9 mouse cellular contexts compared by ENCODE assay signal in the genomic region with DNA sequence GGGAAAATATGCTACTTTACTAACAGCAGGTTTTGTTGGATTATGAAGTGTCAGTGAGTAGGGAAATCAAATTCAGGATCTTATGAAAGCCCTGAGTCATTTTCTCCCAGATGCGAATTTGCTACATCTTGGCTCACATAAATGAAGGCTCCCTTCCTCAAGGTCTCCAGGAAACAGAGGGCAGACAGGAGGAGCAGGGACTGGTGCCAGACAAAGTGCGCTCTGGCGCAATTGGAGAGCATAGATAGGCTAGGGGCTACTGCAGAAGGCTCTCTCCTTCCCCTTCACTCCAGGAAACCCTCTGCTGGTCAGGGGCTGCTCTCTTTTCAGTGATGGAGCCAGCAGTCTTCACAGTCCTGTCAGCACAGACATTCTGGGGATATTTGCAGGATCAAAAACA.
DNase-seq lines count a peak whose midpoint lies in the region; ATAC-seq and TF ChIP-seq lines count a peak whose summit lies in the region.
"Had no signal": no experiment of that assay in that cellular context is flagged by ENCODE, and none has a peak within 500 bp of the region (broad histone marks: within the 10 kb centered on the region; RNA-seq: fewer than 3 reads in every experiment).

No protein-coding gene starts in this region.

- peaks cover 7% of the 10 kb centered on the region for H3K4me1 ChIP-seq in midbrain, embryonic 11.5 days (ENCODE audit: control insufficient read depth, insufficient read depth, low read length)
- peaks cover 19% of the 10 kb centered on the region for H3K4me1 ChIP-seq in midbrain, embryonic 15.5 days
- 0 out of 2 replicates have a peak, but pooled peaks cover 2% of the 10 kb centered on the region for H3K4me1 ChIP-seq in stomach, postnatal 0 days (replicated peaks; ENCODE audit: control insufficient read depth, insufficient read depth)
- H3K4me1 ChIP-seq in hindbrain, embryonic 12.5 days, result peaks cover 18% of the 10 kb centered on the region

- no peaks in the 10 kb centered on the region; the same call in 1 of the 2 replicates for H3K27me3 ChIP-seq in midbrain, embryonic 11.5 days (ENCODE audit: control insufficient read depth, insufficient read depth, low read length)
- H3K27me3 ChIP-seq in midbrain, embryonic 15.5 days (replicated peaks), result no peaks in the 10 kb centered on the region
- no peaks in the 10 kb centered on the region for H3K27me3 ChIP-seq in stomach, postnatal 0 days (ENCODE audit: control insufficient read depth, insufficient read depth, low read length)
- peaks cover 20% of the 10 kb centered on the region; the same call in 1 of the 2 replicates for H3K27me3 ChIP-seq in hindbrain, embryonic 12.5 days

- H3K27ac ChIP-seq in midbrain, embryonic 11.5 days (ENCODE audit: low read depth, low read length), result no peak overlapping the region
- H3K27ac ChIP-seq in midbrain, embryonic 15.5 days, result no peak overlapping the region
- H3K27ac ChIP-seq in stomach, postnatal 0 days (replicated peaks), result peak overlapping the region; percentile 95
- no peak overlapping the region for H3K27ac ChIP-seq in hindbrain, embryonic 12.5 days

- no peak overlapping the region for H3K4me3 ChIP-seq in midbrain, embryonic 11.5 days (ENCODE audit: low read depth, low read length)
- no peak overlapping the region for H3K4me3 ChIP-seq in midbrain, embryonic 15.5 days
- no peak overlapping the region for H3K4me3 ChIP-seq in stomach, postnatal 0 days (ENCODE audit: low read depth, low read length)
- H3K4me3 ChIP-seq in hindbrain, embryonic 12.5 days, result no peak overlapping the region

- ATAC-seq in midbrain, embryonic 11.5 days (ENCODE audit: low FRiP score), result no peak
- ATAC-seq in midbrain, embryonic 15.5 days (replicated peaks), result no peak
- no peak for ATAC-seq in stomach, postnatal 0 days (ENCODE audit: low FRiP score, low TSS enrichment)
- ATAC-seq in hindbrain, embryonic 12.5 days (ENCODE audit: low FRiP score), result no peak
- ATAC-seq: activated CD4-positive, CD25-positive, alpha-beta regulatory T cell, adult 4 months had no signal

- H3K4me2 ChIP-seq in midbrain, embryonic 11.5 days, result no peak overlapping the region
- no peak overlapping the region for H3K4me2 ChIP-seq in midbrain, embryonic 15.5 days
- no peak overlapping the region for H3K4me2 ChIP-seq in stomach, postnatal 0 days (replicated peaks; ENCODE audit: low read depth)
- H3K4me2 ChIP-seq in hindbrain, embryonic 12.5 days (replicated peaks), result no peak overlapping the region

- no peak for TF ChIP-seq CTCF in stomach, postnatal 0 days (IDR thresholded peaks at IDR 0.05; ENCODE audit: low read depth)

- no peaks in the 10 kb centered on the region for H3K36me3 ChIP-seq in midbrain, embryonic 11.5 days (ENCODE audit: control insufficient read depth, insufficient read depth, low read length)
- no peaks in the 10 kb centered on the region for H3K36me3 ChIP-seq in midbrain, embryonic 15.5 days (replicated peaks)
- H3K36me3 ChIP-seq in stomach, postnatal 0 days (ENCODE audit: control insufficient read depth, insufficient read depth, low read length), result no peaks in the 10 kb centered on the region
- H3K36me3 ChIP-seq in hindbrain, embryonic 12.5 days, result no peaks in the 10 kb centered on the region

- no peak for TF ChIP-seq EP300 in stomach, postnatal 0 days (optimal IDR thresholded peaks at IDR 0.05)

- H3K9me3 ChIP-seq in midbrain, embryonic 11.5 days (ENCODE audit: control insufficient read depth, low read length), result no peaks in the 10 kb centered on the region
- no peaks in the 10 kb centered on the region for H3K9me3 ChIP-seq in midbrain, embryonic 15.5 days
- no peaks in the 10 kb centered on the region for H3K9me3 ChIP-seq in stomach, postnatal 0 days (ENCODE audit: control insufficient read depth, low read length)
- H3K9me3 ChIP-seq in hindbrain, embryonic 12.5 days (replicated peaks), result no peaks in the 10 kb centered on the region; the same call in 1 of the 2 replicates

- peak; percentile 62 to 90 for DNase-seq in adrenal gland, adult (ENCODE audit: inconsistent age in 2 of 2, low spot score in 1 of 2)
- no peak for DNase-seq in adrenal gland, postnatal 4 days (ENCODE audit: low spot score in 2 of 2)
- DNase-seq in midbrain, embryonic 11.5 days (ENCODE audit: low spot score, missing footprints), result peak; percentile 56
- peak; percentile 50 to 55 for DNase-seq in kidney, postnatal 36 days
- DNase-seq in stomach, postnatal 0 days (ENCODE audit: low spot score), result no peak
- no peak for DNase-seq in spleen, adult 12 weeks (ENCODE audit: low spot score)

- no peak overlapping the region for H3K9ac ChIP-seq in midbrain, embryonic 11.5 days (ENCODE audit: low read length)
- H3K9ac ChIP-seq in midbrain, embryonic 15.5 days, result no peak overlapping the region
- 0 out of 2 replicates have a peak overlapping the region, but pooled peaks have one; percentile 47 for H3K9ac ChIP-seq in stomach, postnatal 0 days (ENCODE audit: low read length)
- H3K9ac ChIP-seq in hindbrain, embryonic 12.5 days, result no peak overlapping the region

- 44% methylated on average over 3 of the region's 3 CpGs for WGBS in midbrain, embryonic 11.5 days
- 51% methylated on average over 3 of the region's 3 CpGs for WGBS in midbrain, embryonic 15.5 days
- 36% methylated on average over 3 of the region's 3 CpGs for WGBS in stomach, postnatal 0 days
- WGBS in hindbrain, embryonic 12.5 days, result 66% methylated on average over 3 of the region's 3 CpGs

Comparison
In these comparisons a context has a peak if more than half of its experiments do, and no peak if none do; other contexts are left out.
1. DNase-seq: peak in adrenal gland, adult (2 of 2), midbrain, embryonic 11.5 days (single experiment) and kidney, postnatal 36 days (2 of 2); none in adrenal gland, postnatal 4 days (0 of 2), stomach, postnatal 0 days (single experiment) and spleen, adult 12 weeks (single experiment).